Mouse (Mus musculus): ENCODE data around the gene Rngtt.

- TF ChIP-seq CTCF (IDR thresholded peaks at IDR 0.05; ENCODE audit: control insufficient read depth, insufficient read depth, low read length) (no peak), POLR2A (IDR thresholded peaks at IDR 0.05; ENCODE audit: borderline replicate concordance, control insufficient read depth, low read depth, low read length) (no peak)
These were observed 160.7 kb downstream of the Rngtt start for GRCm38 (mm10) chr4:33470671-33471302.
